Mouse (Mus musculus) adrenal gland, adult 18-20 months (tissue): ENCODE data around the gene Ptgfrn. TPM values are rescaled to one million over a fixed set of nuclear protein-coding genes. Genes with fewer than 3 reads are reported as not detected.
A peak's percentile ranks its signal among the peaks of the same experiment; 100 is the strongest.

Experiments used
- DNase-seq, 2 experiments: peaks; one replicate each; pipeline ENCODE4 v3.0.0; 2021 to 2022; ENCODE audit warnings: low spot score in 2 of 2
- total RNA-seq, 2 experiments: library from RNA; stranded (reverse); gene quantifications; 1 replicate in 1 of 2; 2 replicates in 1 of 2; pipeline ENCODE4 v1.2.3; 2021

The Ptgfrn gene
- total RNA-seq, 2 experiments from 2014 or later, result 24.3 to 28.0 TPM

- peak; percentile 67 to 68 for DNase-seq
Observed at GRCm38 (mm10) chr3:101047586-101048275, 62.3 kb downstream of the Ptgfrn start.

GRCm38 (mm10) chr3:101045431-101045830 lies 64.6 kb downstream of the Ptgfrn start:
- DNase-seq, result peak in 1 of 2 experiments; percentile 29

GRCm38 (mm10) chr3:101044686-101045085 lies 65.4 kb downstream of the Ptgfrn start:
- no peak for DNase-seq

GRCm38 (mm10) chr3:101041997-101042396 lies 68.1 kb downstream of the Ptgfrn start:
- no peak for DNase-seq

GRCm38 (mm10) chr3:101037984-101038545 lies 72.0 kb downstream of the Ptgfrn start:
- DNase-seq, result no peak

GRCm38 (mm10) chr3:101036001-101036400 lies 74.1 kb downstream of the Ptgfrn start:
- no peak for DNase-seq

GRCm38 (mm10) chr3:101034509-101034908 lies 75.6 kb downstream of the Ptgfrn start:
- no peak for DNase-seq

GRCm38 (mm10) chr3:101033644-101034043 lies 76.4 kb downstream of the Ptgfrn start:
- no peak for DNase-seq

GRCm38 (mm10) chr3:101031456-101032142 lies 78.5 kb downstream of the Ptgfrn start:
- DNase-seq, result no peak

- no peak for DNase-seq
Observed at GRCm38 (mm10) chr3:101030630-101031029, 79.4 kb downstream of the Ptgfrn start.

GRCm38 (mm10) chr3:101029339-101029738 lies 80.7 kb downstream of the Ptgfrn start, which contains the start of gene Cd101:
Gene Cd101 (minus strand): TSS chr3:101029556.
- DNase-seq, result no peak

- no peak for DNase-seq
Observed at GRCm38 (mm10) chr3:101026741-101027140, 83.3 kb downstream of the Ptgfrn start.

GRCm38 (mm10) chr3:101022967-101023366 lies 87.1 kb downstream of the Ptgfrn start:
- no peak for DNase-seq

GRCm38 (mm10) chr3:101021481-101022051 lies 88.5 kb downstream of the Ptgfrn start:
- DNase-seq, result no peak

GRCm38 (mm10) chr3:101021073-101021472 lies 89.0 kb downstream of the Ptgfrn start:
- DNase-seq, result no peak

GRCm38 (mm10) chr3:101018494-101018893 lies 91.6 kb downstream of the Ptgfrn start:
- DNase-seq, result no peak

GRCm38 (mm10) chr3:101016050-101016449 lies 94.0 kb downstream of the Ptgfrn start:
- no peak for DNase-seq

GRCm38 (mm10) chr3:101015254-101015653 lies 94.8 kb downstream of the Ptgfrn start:
- no peak for DNase-seq

GRCm38 (mm10) chr3:101013536-101013935 lies 96.5 kb downstream of the Ptgfrn start:
- DNase-seq, result no peak

GRCm38 (mm10) chr3:101013005-101013404 lies 97.1 kb downstream of the Ptgfrn start:
- DNase-seq, result no peak

- no peak for DNase-seq
Observed at GRCm38 (mm10) chr3:101012597-101012996, 97.5 kb downstream of the Ptgfrn start.

GRCm38 (mm10) chr3:101012131-101012571 lies 97.9 kb downstream of the Ptgfrn start:
- no peak for DNase-seq
